Mouse (Mus musculus): ENCODE measurements around the gene Pla2g4f.

Gene Pla2g4f

GRCm38 (mm10) chr2:120313976-120314375 is at the start of gene Pla2g4f:
Gene Pla2g4f, minus strand, starts transcription at chr2:120314165.
- peak in 1 of 2 experiments; percentile 20 for DNase-seq

- DNase-seq = no peak
These were observed 46.5 kb upstream of the Pla2g4f start for GRCm38 (mm10) chr2:120360425-120360824.

GRCm38 (mm10) chr2:120352682-120353646 is 39.0 kb upstream of the Pla2g4f start, which contains the start of gene Vps39:
Gene Vps39, minus strand, starts transcription at chr2:120353137.
- DNase-seq = peak; percentile 89 to 94

GRCm38 (mm10) chr2:120351321-120351720 is 37.4 kb upstream of the Pla2g4f start:
- DNase-seq = no peak

GRCm38 (mm10) chr2:120348120-120348519 is 34.2 kb upstream of the Pla2g4f start:
- DNase-seq = no peak

GRCm38 (mm10) chr2:120341741-120342140 is 27.8 kb upstream of the Pla2g4f start:
- DNase-seq = peak; percentile 51 to 54

GRCm38 (mm10) chr2:120337886-120338285 is 23.9 kb upstream of the Pla2g4f start:
- peak in 1 of 2 experiments; percentile 14 for DNase-seq

GRCm38 (mm10) chr2:120331575-120331974 is 17.6 kb upstream of the Pla2g4f start:
- no peak for DNase-seq

GRCm38 (mm10) chr2:120315077-120315476 is 1.1 kb upstream of the Pla2g4f start:
- no peak for DNase-seq

- no peak for DNase-seq
These were observed 522 bp upstream of the Pla2g4f start for GRCm38 (mm10) chr2:120314487-120314886.

- no peak for DNase-seq
These were observed 1.6 kb downstream of the Pla2g4f start for GRCm38 (mm10) chr2:120312276-120312825.

- no peak for DNase-seq
These were observed 9.9 kb downstream of the Pla2g4f start for GRCm38 (mm10) chr2:120304113-120304512.

GRCm38 (mm10) chr2:120301076-120301475 is 12.9 kb downstream of the Pla2g4f start:
- DNase-seq = no peak

GRCm38 (mm10) chr2:120299866-120300265 is 14.1 kb downstream of the Pla2g4f start:
- no peak for DNase-seq

- DNase-seq = no peak
These were observed 17.8 kb downstream of the Pla2g4f start for GRCm38 (mm10) chr2:120296160-120296559.

GRCm38 (mm10) chr2:120291471-120292078 is 22.4 kb downstream of the Pla2g4f start:
- DNase-seq = no peak

GRCm38 (mm10) chr2:120288995-120289394 is 25.0 kb downstream of the Pla2g4f start, which contains the start of gene Pla2g4d:
Gene Pla2g4d, minus strand, starts transcription at chr2:120289197.
- DNase-seq = peak in 1 of 2 experiments; percentile 22

GRCm38 (mm10) chr2:120288401-120288800 is 25.6 kb downstream of the Pla2g4f start:
- DNase-seq = peak in 1 of 2 experiments; percentile 53

GRCm38 (mm10) chr2:120285639-120286038 is 28.3 kb downstream of the Pla2g4f start:
- peak; percentile 49 to 51 for DNase-seq

GRCm38 (mm10) chr2:120284705-120285104 is 29.3 kb downstream of the Pla2g4f start:
- no peak for DNase-seq

- DNase-seq = peak in 1 of 2 experiments; percentile 34
These were observed 29.9 kb downstream of the Pla2g4f start for GRCm38 (mm10) chr2:120284094-120284493.

- no peak for DNase-seq
These were observed 30.4 kb downstream of the Pla2g4f start for GRCm38 (mm10) chr2:120283550-120283949.

- DNase-seq = no peak
These were observed 32.7 kb downstream of the Pla2g4f start for GRCm38 (mm10) chr2:120281221-120281620.
